19 mouse cellular contexts compared by ENCODE assay signal in genomic region chr14:31671635-31672320, GRCm38 (mm10). TPM values are rescaled to one million over a fixed set of nuclear protein-coding genes. Genes with fewer than 3 reads are reported as not detected.
DNase-seq lines count a peak whose midpoint lies in the region; ATAC-seq and TF ChIP-seq lines count a peak whose summit lies in the region.
"Had no signal": no experiment of that assay in that cellular context is flagged by ENCODE, and none has a peak within 500 bp of the region (broad histone marks: within the 10 kb centered on the region; RNA-seq: fewer than 3 reads in every experiment).

No protein-coding gene starts in this region.

- no peak for DNase-seq in forebrain, embryonic 14.5 days (ENCODE audit: low spot score)
- peak; percentile 10 for DNase-seq in midbrain, embryonic 10.5 days (ENCODE audit: low spot score)
- DNase-seq in midbrain, postnatal 0 days (ENCODE audit: low spot score), result no peak
- DNase-seq in limb, embryonic 11.5 days (ENCODE audit: low spot score), result peak; percentile 13
- no peak for DNase-seq in neural tube, embryonic 11.5 days (ENCODE audit: low spot score)
- no peak for DNase-seq in left cerebral cortex, postnatal 4 days
- DNase-seq in cerebellum, postnatal 10 days, result no peak
- DNase-seq: adrenal gland, adult 2 months; cerebellum, postnatal 14 days; gastrocnemius, postnatal 25 days; heart, postnatal 10 days; thymus, postnatal 4 days had no signal

- H3K27me3 ChIP-seq in forebrain, embryonic 14.5 days (replicated peaks; ENCODE audit: control insufficient read depth, insufficient read depth, low read length), result no peaks in the 10 kb centered on the region
- H3K27me3 ChIP-seq in forebrain, embryonic 13.5 days, result no peaks in the 10 kb centered on the region
- no peaks in the 10 kb centered on the region for H3K27me3 ChIP-seq in midbrain, embryonic 10.5 days (ENCODE audit: low read depth, poor library complexity, severe bottlenecking)
- H3K27me3 ChIP-seq in midbrain, postnatal 0 days (ENCODE audit: insufficient read depth, low read length), result no peaks in the 10 kb centered on the region
- H3K27me3 ChIP-seq in limb, embryonic 11.5 days (ENCODE audit: control insufficient read depth, insufficient read depth, low read length), result no peaks in the 10 kb centered on the region
- no peaks in the 10 kb centered on the region for H3K27me3 ChIP-seq in neural tube, embryonic 11.5 days (ENCODE audit: control insufficient read depth, insufficient read depth, low read length)
- H3K27me3 ChIP-seq: hindbrain, embryonic 15.5 days; midbrain, embryonic 12.5 days had no signal

- H3K4me1 ChIP-seq in forebrain, embryonic 14.5 days (ENCODE audit: control insufficient read depth, insufficient read depth, low read length), result peaks cover 17% of the 10 kb centered on the region
- H3K4me1 ChIP-seq in forebrain, embryonic 13.5 days, result peaks cover 26% of the 10 kb centered on the region
- H3K4me1 ChIP-seq in midbrain, embryonic 10.5 days, result peaks cover 25% of the 10 kb centered on the region
- no peaks in the 10 kb centered on the region for H3K4me1 ChIP-seq in midbrain, postnatal 0 days (ENCODE audit: insufficient read depth, low read length)
- H3K4me1 ChIP-seq in limb, embryonic 11.5 days (ENCODE audit: control insufficient read depth, insufficient read depth, low read length), result no peaks in the 10 kb centered on the region
- peaks cover 18% of the 10 kb centered on the region for H3K4me1 ChIP-seq in neural tube, embryonic 11.5 days (ENCODE audit: control insufficient read depth, insufficient read depth, low read length)

- intact Hi-C loops in left cerebral cortex, postnatal 4 days (cut with DNase I), result no loop called here

- 49% methylated on average over 10 of the region's 10 CpGs for WGBS in forebrain, embryonic 14.5 days
- 51% methylated on average over 10 of the region's 10 CpGs for WGBS in forebrain, embryonic 13.5 days
- WGBS in midbrain, embryonic 10.5 days, result 47% methylated on average over 10 of the region's 10 CpGs
- WGBS in midbrain, postnatal 0 days, result 41% methylated on average over 10 of the region's 10 CpGs
- WGBS in limb, embryonic 11.5 days, result 63% methylated on average over 10 of the region's 10 CpGs
- 56% methylated on average over 10 of the region's 10 CpGs for WGBS in neural tube, embryonic 11.5 days

- TF ChIP-seq CTCF in midbrain, postnatal 0 days (IDR thresholded peaks at IDR 0.05), result no peak

- H3K4me3 ChIP-seq in forebrain, embryonic 14.5 days (ENCODE audit: low read depth, low read length), result no peak overlapping the region
- no peak overlapping the region for H3K4me3 ChIP-seq in forebrain, embryonic 13.5 days
- no peak overlapping the region for H3K4me3 ChIP-seq in midbrain, embryonic 10.5 days
- no peak overlapping the region for H3K4me3 ChIP-seq in midbrain, postnatal 0 days (ENCODE audit: low read depth, low read length)
- H3K4me3 ChIP-seq in limb, embryonic 11.5 days (ENCODE audit: low read depth, low read length), result no peak overlapping the region
- no peak overlapping the region for H3K4me3 ChIP-seq in neural tube, embryonic 11.5 days (ENCODE audit: low read depth, low read length)
- H3K4me3 ChIP-seq: hindbrain, embryonic 15.5 days; left cerebral cortex, adult 2 months; midbrain, embryonic 12.5 days; myocyte had no signal

- H3K27ac ChIP-seq in forebrain, embryonic 14.5 days (ENCODE audit: low read depth, low read length), result no peak overlapping the region
- H3K27ac ChIP-seq in forebrain, embryonic 13.5 days, result no peak overlapping the region
- peak overlapping the region; percentile 78 for H3K27ac ChIP-seq in midbrain, embryonic 10.5 days (replicated peaks)
- no peak overlapping the region for H3K27ac ChIP-seq in midbrain, postnatal 0 days (ENCODE audit: low read depth, low read length)
- H3K27ac ChIP-seq in limb, embryonic 11.5 days (replicated peaks; ENCODE audit: low read depth, low read length), result no peak overlapping the region
- 0 out of 2 replicates have a peak overlapping the region, but pooled peaks have one; percentile 14 for H3K27ac ChIP-seq in neural tube, embryonic 11.5 days (ENCODE audit: low read depth, low read length)
- H3K27ac ChIP-seq: hindbrain, embryonic 15.5 days; left cerebral cortex, adult 2 months; liver, embryonic 14.5 days; midbrain, embryonic 12.5 days had no signal

- 0 out of 2 replicates have a peak overlapping the region, but pooled peaks have one; percentile 25 for H3K9ac ChIP-seq in forebrain, embryonic 14.5 days (ENCODE audit: low read length)
- H3K9ac ChIP-seq in forebrain, embryonic 13.5 days, result no peak overlapping the region
- H3K9ac ChIP-seq in midbrain, postnatal 0 days (replicated peaks; ENCODE audit: low read length, poor library complexity, severe bottlenecking), result no peak overlapping the region
- H3K9ac ChIP-seq in limb, embryonic 11.5 days (ENCODE audit: low read length), result no peak overlapping the region
- H3K9ac ChIP-seq in neural tube, embryonic 11.5 days (ENCODE audit: low read length), result peak overlapping the region; percentile 18; the same call in 1 of the 2 replicates
- H3K9ac ChIP-seq: hindbrain, embryonic 15.5 days; liver, embryonic 14.5 days; midbrain, embryonic 12.5 days had no signal

- no peak for ATAC-seq in forebrain, embryonic 14.5 days
- ATAC-seq in forebrain, embryonic 13.5 days, result no peak
- no peak for ATAC-seq in midbrain, postnatal 0 days (ENCODE audit: low FRiP score)
- ATAC-seq in limb, embryonic 11.5 days (ENCODE audit: insufficient number of reproducible peaks, low FRiP score, low TSS enrichment, low read depth), result no peak
- no peak for ATAC-seq in neural tube, embryonic 11.5 days (ENCODE audit: insufficient read depth, low FRiP score, low TSS enrichment)

- H3K9me3 ChIP-seq in forebrain, embryonic 14.5 days (replicated peaks; ENCODE audit: control insufficient read depth, low read length), result no peaks in the 10 kb centered on the region
- no peaks in the 10 kb centered on the region for H3K9me3 ChIP-seq in forebrain, embryonic 13.5 days (replicated peaks)
- H3K9me3 ChIP-seq in midbrain, embryonic 10.5 days (replicated peaks), result no peaks in the 10 kb centered on the region
- H3K9me3 ChIP-seq in midbrain, postnatal 0 days (ENCODE audit: low read length), result no peaks in the 10 kb centered on the region
- H3K9me3 ChIP-seq in limb, embryonic 11.5 days (ENCODE audit: control insufficient read depth, low read length), result no peaks in the 10 kb centered on the region
- no peaks in the 10 kb centered on the region for H3K9me3 ChIP-seq in neural tube, embryonic 11.5 days (ENCODE audit: control insufficient read depth, low read length)
- H3K9me3 ChIP-seq: hindbrain, embryonic 15.5 days; midbrain, embryonic 12.5 days had no signal

- H3K36me3 ChIP-seq in forebrain, embryonic 14.5 days (ENCODE audit: control insufficient read depth, insufficient read depth, low read length), result 0 out of 2 replicates have a peak, but pooled peaks cover 7% of the 10 kb centered on the region
- peaks cover 5% of the 10 kb centered on the region for H3K36me3 ChIP-seq in forebrain, embryonic 13.5 days (ENCODE audit: poor library complexity, severe bottlenecking)
- H3K36me3 ChIP-seq in midbrain, embryonic 10.5 days, result peaks cover 8% of the 10 kb centered on the region
- H3K36me3 ChIP-seq in midbrain, postnatal 0 days (ENCODE audit: insufficient read depth, low read length), result 0 out of 2 replicates have a peak, but pooled peaks cover 5% of the 10 kb centered on the region
- H3K36me3 ChIP-seq in limb, embryonic 11.5 days (ENCODE audit: control insufficient read depth, insufficient read depth, low read length), result peaks cover 4% of the 10 kb centered on the region; the same call in 1 of the 2 replicates
- H3K36me3 ChIP-seq in neural tube, embryonic 11.5 days (ENCODE audit: control insufficient read depth, insufficient read depth, low read length), result peaks cover 3% of the 10 kb centered on the region; the same call in 1 of the 2 replicates

- no peak overlapping the region for H3K4me2 ChIP-seq in forebrain, embryonic 14.5 days (ENCODE audit: low read length)
- no peak overlapping the region for H3K4me2 ChIP-seq in forebrain, embryonic 13.5 days
- H3K4me2 ChIP-seq in midbrain, postnatal 0 days (ENCODE audit: low read depth, low read length, poor library complexity, severe bottlenecking), result no peak overlapping the region
- H3K4me2 ChIP-seq in limb, embryonic 11.5 days (ENCODE audit: low read depth, severe bottlenecking), result no peak overlapping the region
- H3K4me2 ChIP-seq in neural tube, embryonic 11.5 days (ENCODE audit: low read depth), result no peak overlapping the region
- H3K4me2 ChIP-seq: hindbrain, embryonic 15.5 days; midbrain, embryonic 12.5 days had no signal

RNA-seq across cellular contexts. Expression of gene Hacl1, which starts 30.7 kb away (rescaled TPM):
- polyA plus RNA-seq in forebrain, embryonic 14.5 days (2014; fragmentation: Nextera tagmentation; extraction: Ambion mirVana), result 10.2 and 13.0 TPM in 2 replicates
- 7.7 and 8.9 TPM in 2 replicates for polyA plus RNA-seq in forebrain, embryonic 13.5 days (2015; fragmentation: Nextera tagmentation; extraction: Ambion mirVana)
- 7.2 and 9.5 TPM in 2 replicates for polyA plus RNA-seq in midbrain, embryonic 10.5 days (2016; fragmentation: Nextera tagmentation; extraction: Ambion mirVana)
- total RNA-seq in midbrain, postnatal 0 days (2014; rRNA removed), result 6.7 and 6.8 TPM in 2 replicates
- 8.4 and 9.4 TPM in 2 replicates for polyA plus RNA-seq in midbrain, postnatal 0 days (2015; fragmentation: Nextera tagmentation; extraction: Ambion mirVana)
- polyA plus RNA-seq in limb, embryonic 11.5 days (2014; fragmentation: Nextera tagmentation; extraction: Ambion mirVana), result 6.5 and 10.9 TPM in 2 replicates
- polyA plus RNA-seq in neural tube, embryonic 11.5 days (2014; fragmentation: Nextera tagmentation; extraction: Ambion mirVana), result 6.7 and 8.2 TPM in 2 replicates
- 1 to 10 TPM; 4.9 to 6.0 TPM for total RNA-seq in left cerebral cortex, postnatal 4 days (2021)

RNA-seq across cellular contexts. Expression of gene Btd, which starts 30.9 kb away (rescaled TPM):
- 17.3 and 19.0 TPM in 2 replicates for polyA plus RNA-seq in forebrain, embryonic 14.5 days (2014; fragmentation: Nextera tagmentation; extraction: Ambion mirVana)
- polyA plus RNA-seq in forebrain, embryonic 13.5 days (2015; fragmentation: Nextera tagmentation; extraction: Ambion mirVana), result 12.5 and 12.7 TPM in 2 replicates
- 15.5 and 16.4 TPM in 2 replicates for polyA plus RNA-seq in midbrain, embryonic 10.5 days (2016; fragmentation: Nextera tagmentation; extraction: Ambion mirVana)
- total RNA-seq in midbrain, postnatal 0 days (2014; rRNA removed), result 21.9 and 28.7 TPM in 2 replicates
- polyA plus RNA-seq in midbrain, postnatal 0 days (2015; fragmentation: Nextera tagmentation; extraction: Ambion mirVana), result 18.5 and 20.1 TPM in 2 replicates
- 18.1 and 18.9 TPM in 2 replicates for polyA plus RNA-seq in limb, embryonic 11.5 days (2014; fragmentation: Nextera tagmentation; extraction: Ambion mirVana)
- 14.5 and 16.0 TPM in 2 replicates for polyA plus RNA-seq in neural tube, embryonic 11.5 days (2014; fragmentation: Nextera tagmentation; extraction: Ambion mirVana)
- total RNA-seq in left cerebral cortex, postnatal 4 days (2021), result 1 to 10 TPM; 9.5 to 10.0 TPM

RNA-seq across cellular contexts. Expression of gene Gm49387, which starts 31.1 kb away (rescaled TPM):
- polyA plus RNA-seq in forebrain, embryonic 14.5 days (2014; fragmentation: Nextera tagmentation; extraction: Ambion mirVana), result not detected in 2 replicates
- not detected in 2 replicates for polyA plus RNA-seq in forebrain, embryonic 13.5 days (2015; fragmentation: Nextera tagmentation; extraction: Ambion mirVana)
- polyA plus RNA-seq in midbrain, embryonic 10.5 days (2016; fragmentation: Nextera tagmentation; extraction: Ambion mirVana), result 0.12 and 1.4 TPM in 2 replicates
- total RNA-seq in midbrain, postnatal 0 days (2014; rRNA removed), result not detected in 2 replicates
- not detected in 2 replicates for polyA plus RNA-seq in midbrain, postnatal 0 days (2015; fragmentation: Nextera tagmentation; extraction: Ambion mirVana)
- 1.0 and 1.6 TPM in 2 replicates for polyA plus RNA-seq in limb, embryonic 11.5 days (2014; fragmentation: Nextera tagmentation; extraction: Ambion mirVana)
- polyA plus RNA-seq in neural tube, embryonic 11.5 days (2014; fragmentation: Nextera tagmentation; extraction: Ambion mirVana), result 1.0 TPM in 1 of 2 replicates, not detected in the other
- not detected for total RNA-seq in left cerebral cortex, postnatal 4 days (2021)
- total RNA-seq: layer of hippocampus, adult 18-20 months; left cerebral cortex, adult 2 months had no signal
- polyA plus RNA-seq: adrenal gland, adult 2 months; hindbrain, embryonic 15.5 days; myocyte had no signal

Comparison
In these comparisons a context has a peak if more than half of its experiments do, and no peak if none do; other contexts are left out.
1. DNase-seq: peak in midbrain, embryonic 10.5 days (single experiment) and limb, embryonic 11.5 days (single experiment); none in forebrain, embryonic 14.5 days (single experiment), midbrain, postnatal 0 days (single experiment), neural tube, embryonic 11.5 days (single experiment), left cerebral cortex, postnatal 4 days (single experiment) and cerebellum, postnatal 10 days (0 of 2).
2. H3K27ac ChIP-seq: peak in midbrain, embryonic 10.5 days (single experiment) and neural tube, embryonic 11.5 days (single experiment); none in forebrain, embryonic 14.5 days (single experiment), forebrain, embryonic 13.5 days (single experiment), midbrain, postnatal 0 days (single experiment) and limb, embryonic 11.5 days (single experiment).
3. H3K9ac ChIP-seq: peak in forebrain, embryonic 14.5 days (single experiment) and neural tube, embryonic 11.5 days (single experiment); none in forebrain, embryonic 13.5 days (single experiment), midbrain, postnatal 0 days (single experiment) and limb, embryonic 11.5 days (single experiment).